Mouse (Mus musculus) C2C12 (cell line): ENCODE data around the gene Arid3a.

Source experiments
- CTCF ChIP-seq: IDR thresholded peaks from one replicate; pipeline ENCODE4 v1.5.1; 2011; ENCODE audit not compliant: control insufficient read depth, insufficient read depth, insufficient read length
- FOSL1 ChIP-seq: IDR thresholded peaks from one replicate; pipeline ENCODE4 v1.8.0; 2011; ENCODE audit warnings: mild to moderate bottlenecking, low read length; ENCODE audit not compliant: poor library complexity, insufficient read depth, severe bottlenecking
- MAX ChIP-seq: IDR thresholded peaks from one replicate; pipeline ENCODE4 v1.6.1; 2011; ENCODE audit warnings: mild to moderate bottlenecking, control low read depth
- MYOD1 ChIP-seq: IDR thresholded peaks from one replicate; pipeline ENCODE4 v1.6.1; 2011; ENCODE audit warnings: low read depth; ENCODE audit not compliant: control insufficient read depth, insufficient read length
- MYOG ChIP-seq: IDR thresholded peaks from one replicate; pipeline ENCODE4 v1.6.1; 2011; ENCODE audit not compliant: control insufficient read depth, insufficient read length; ENCODE audit errors: extremely low read depth

- no peak for TF ChIP-seq CTCF
- no peak for TF ChIP-seq MAX
- no peak for TF ChIP-seq FOSL1
- TF ChIP-seq MYOD1, result no peak
- TF ChIP-seq MYOG, result no peak
Measured at GRCm38 (mm10) chr10:79987771-79988505, 61.1 kb downstream of the Arid3a start.
